Mouse (Mus musculus): ENCODE results near the gene Gmds.

Gene Gmds

DNA sequence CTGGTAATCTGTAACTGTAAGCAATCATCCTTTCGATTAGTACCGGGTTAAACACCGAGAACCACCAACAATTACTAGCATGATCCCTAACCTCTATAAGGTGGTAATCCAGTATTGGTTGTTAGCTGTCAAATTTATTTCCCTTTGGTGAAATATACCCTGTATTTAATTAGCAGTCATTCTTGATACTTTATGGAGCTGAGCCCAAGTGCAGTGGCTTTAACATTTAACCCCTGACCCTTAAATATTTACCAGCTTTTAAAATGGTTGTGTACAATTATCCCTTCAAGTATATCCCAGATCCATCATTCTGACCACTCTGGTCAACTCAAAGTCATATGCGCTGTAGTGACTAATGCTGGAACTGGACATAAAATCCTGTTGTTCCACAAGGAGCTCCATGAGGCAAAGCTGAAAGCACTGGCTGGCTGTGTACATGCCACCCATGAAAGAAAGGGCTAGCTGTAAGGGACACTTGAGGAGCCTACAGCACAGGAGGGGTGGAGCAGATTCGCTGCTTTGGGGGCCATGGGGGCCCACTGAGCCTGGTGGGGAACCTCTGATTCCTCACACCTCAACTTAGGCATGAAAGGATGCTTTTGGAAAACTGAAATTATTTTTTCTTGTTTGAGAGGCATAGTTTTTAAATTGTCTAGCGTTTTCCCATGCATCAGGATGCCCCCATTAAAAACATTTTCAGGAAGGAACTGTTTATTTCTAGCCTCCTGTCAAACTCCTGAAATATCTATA is 312.1 kb downstream of the Gmds start:
- DNase-seq, result no peak

DNA sequence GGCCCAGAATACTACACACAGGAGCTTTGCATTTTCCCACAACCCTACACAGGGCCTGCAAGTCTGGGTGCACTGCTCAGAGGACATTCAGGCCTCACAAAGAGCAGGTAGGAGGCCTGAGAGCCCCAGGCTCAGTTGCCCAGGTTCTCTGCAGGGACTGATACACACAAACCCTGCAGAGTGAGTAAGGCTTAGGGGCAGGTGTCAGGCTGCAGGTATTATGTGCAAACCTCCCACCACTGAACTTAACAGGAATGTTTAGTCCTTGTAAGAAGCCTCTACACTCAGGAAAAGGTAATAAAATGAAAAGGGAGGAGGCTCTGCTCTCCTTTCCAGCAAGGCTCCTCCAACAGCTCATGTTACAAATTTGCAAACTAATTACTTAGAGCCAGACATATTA is 313.7 kb downstream of the Gmds start:
- no peak for DNase-seq

DNA sequence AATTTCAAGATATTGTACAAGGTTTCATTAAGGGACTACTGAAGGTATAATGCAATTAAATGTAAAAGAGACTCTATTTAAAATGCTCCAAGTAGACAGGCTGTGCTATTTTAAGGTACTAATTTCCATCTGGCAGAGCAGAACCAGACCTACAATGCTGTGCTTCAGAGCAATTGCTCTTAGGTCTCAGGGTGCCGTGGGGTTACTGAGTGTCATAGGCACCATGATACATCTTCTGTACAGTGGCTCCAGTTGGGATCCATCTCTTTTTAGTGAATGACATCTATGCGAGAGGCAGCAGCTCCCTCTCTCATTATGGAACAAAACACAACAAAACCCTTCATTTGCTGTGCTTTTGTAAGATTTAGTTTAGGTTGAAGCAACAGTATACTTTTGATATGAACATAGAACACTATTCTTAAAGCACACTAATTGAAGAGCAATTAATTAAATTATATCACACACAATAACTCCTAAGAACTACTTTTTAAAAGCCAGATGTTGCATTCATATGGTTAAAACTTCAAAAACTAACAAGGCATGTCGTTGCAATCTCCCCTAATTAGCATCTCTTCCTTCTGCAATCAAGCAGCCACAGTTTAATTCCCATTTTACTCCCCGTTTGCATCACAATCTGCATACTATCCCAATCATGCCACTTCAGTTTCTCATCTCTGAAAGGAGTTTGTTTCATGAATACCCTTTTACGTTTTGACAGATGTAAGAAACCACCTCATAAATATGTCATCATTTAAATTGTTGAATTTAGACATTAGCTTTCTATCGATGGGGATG is 317.9 kb downstream of the Gmds start:
- DNase-seq, result no peak

DNA sequence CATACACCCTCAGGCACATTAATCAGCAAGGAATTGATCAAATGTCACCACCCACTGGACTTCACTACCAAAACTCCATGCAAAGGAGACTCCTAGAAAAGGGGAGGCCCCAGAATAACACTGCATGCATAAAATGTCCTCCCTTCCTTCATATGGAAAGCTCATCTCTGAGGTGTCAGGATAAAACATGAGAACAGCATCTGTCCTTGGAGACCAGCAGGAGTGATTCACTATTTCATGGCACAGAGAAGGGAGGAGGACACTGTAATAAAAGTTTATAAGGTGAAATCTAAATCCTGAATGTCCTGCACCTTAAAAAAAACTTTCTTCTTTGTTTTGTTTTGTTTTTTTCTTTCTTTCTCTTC is 319.3 kb downstream of the Gmds start:
- no peak for DNase-seq

DNA sequence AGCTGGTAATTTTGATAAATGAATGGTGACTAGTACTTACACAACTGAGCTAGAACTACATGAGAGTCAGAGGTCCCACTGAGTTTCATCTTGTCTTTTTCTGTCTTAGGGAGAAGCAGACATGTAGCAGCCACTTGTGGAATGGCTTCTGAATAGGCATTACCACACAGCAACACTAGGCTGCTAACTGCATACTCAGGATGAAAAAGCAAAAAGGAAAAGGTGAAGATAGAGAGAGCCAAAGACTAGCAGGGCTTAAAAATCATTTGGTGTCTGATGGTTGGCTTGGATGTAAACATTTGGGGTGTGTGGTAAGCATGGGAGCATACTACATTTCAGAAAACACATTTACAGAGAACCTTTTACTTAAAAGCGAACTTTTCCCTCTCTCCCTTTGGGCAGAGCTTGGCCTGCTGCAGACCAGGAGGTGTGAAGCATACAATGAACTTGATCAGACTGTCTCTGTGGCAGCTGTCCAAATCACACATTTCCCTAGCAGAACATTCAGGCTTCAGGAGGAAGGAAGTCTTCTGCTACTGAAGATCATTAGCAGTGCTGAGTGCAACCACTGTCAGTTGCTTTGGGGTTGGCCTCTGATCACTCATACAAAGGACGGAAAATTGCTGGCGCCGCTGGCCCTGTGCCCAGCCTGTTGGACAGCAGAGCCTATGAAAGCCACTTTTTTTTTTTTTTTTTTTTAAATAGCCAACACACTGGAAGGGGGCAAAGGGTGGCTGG is 319.9 kb downstream of the Gmds start:
- DNase-seq, result peak; percentile 90

DNA sequence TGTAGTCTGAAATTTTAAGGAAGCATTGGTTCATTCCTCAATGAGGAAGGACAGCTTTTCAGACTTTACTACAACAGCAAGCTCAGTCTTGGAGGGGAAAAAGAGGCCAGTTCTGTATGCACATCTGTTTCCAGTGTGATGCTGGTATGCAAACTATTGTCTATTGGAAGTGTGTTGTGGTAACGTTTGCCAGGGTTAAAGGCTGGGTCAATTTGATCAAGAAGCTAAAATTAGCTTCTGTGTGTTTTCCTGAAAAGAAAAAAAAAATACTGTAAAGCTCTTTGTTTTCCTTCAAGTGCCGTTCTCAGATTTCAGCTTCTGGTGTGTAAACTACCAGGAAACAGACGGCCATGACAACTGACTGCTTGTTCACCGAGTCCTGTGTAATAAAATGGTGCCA is 329.7 kb downstream of the Gmds start:
- peak; percentile 2 for DNase-seq

DNA sequence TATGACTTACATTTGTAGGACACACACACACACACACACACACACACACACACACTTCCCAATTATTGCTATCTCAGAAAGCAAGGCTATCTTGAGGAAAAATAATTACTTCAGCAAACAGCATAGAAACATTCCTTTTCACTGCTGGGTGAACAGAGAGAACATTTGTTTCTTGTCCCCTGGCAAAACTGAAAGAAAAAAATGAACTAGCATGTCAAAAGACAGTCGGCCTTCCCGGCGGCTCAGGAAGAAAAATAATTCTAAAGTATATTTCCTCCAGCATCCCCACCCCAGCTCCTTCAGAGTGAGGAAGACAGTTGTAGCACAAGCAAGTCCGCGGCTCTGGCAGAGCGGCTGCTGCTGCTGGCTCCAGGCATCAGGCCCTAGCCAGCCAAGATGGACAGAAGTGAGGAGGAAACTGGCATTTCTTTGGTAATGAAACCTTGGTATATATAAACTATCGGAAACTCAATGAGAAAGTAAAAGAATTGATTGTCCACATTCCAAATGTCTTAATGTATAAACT is 330.4 kb downstream of the Gmds start:
- DNase-seq, result peak; percentile 3

DNA sequence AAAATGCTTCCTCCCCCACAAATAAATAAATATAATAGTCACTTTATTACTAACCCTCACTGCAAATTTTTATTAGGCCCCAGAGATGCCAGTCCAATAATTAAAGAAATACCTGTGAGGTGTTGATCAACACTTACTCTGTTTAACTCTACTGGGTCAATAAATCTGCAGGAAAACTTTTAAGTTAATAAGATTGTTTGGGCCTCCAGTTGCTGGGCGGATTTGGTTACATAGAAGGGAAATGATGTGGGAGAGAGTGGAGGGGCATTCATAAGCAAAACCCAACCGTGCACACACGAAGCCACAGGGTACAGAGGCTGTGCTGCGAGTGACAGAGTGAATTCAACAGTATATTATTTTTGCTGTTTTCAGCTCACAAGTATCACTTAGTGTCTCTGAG is 345.1 kb downstream of the Gmds start:
- no peak for DNase-seq

DNA sequence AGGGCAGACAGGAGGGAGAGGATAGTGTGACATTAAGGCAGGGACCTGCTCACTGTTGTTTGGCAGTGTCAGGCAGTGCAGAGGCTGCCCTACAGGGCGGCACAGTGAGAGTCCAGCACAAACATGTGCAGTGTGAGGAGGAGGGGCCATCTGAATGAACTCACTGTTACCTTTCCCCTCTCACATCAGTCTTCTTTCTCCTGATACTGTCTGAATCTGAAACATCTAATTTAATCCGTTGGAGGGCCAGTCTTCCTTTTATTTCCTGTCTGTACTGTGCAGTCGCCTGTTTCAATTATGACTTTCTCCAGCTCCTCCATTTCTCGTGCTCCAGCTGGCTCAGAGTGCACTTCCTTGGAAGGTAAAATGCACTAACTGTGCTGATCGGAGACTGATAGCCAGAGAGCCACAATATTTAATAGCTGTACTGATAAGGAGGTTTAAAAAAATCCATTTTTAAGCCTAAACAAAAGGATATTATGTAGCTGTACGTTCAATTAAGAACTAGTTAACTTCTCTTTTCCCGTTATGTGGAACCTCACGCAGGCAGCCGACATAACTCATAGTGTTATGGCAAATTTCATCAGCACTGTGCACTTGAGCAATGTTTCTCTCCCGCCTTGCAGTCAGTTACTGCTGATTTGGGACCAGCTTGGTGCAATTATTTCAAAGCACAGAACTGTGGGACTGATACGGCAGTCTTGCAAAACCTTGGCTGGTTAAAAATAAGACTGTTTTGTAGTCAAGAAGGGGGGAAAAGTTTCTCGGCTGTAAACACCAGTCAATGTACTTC is 345.9 kb downstream of the Gmds start:
- DNase-seq, result peak; percentile 14

DNA sequence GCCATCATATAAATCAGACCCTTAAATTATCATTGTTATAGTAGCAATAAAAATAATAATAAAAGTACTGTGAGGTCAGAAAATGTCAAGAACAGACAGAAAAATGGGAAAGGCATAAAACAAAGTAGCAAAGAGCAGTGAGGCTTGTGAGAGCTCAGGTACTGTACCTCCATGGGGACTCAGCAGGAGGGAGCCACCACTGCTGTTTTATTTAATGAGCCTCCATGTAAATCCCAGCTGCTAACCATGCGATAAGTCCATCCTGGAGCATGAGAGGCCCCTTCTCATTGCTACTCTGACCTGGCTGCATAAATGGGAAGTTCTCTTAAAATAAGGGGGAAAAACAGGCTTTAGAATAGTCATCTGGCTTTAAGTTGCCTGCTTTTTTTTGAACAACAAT is 357.3 kb downstream of the Gmds start:
- no peak for DNase-seq

DNA sequence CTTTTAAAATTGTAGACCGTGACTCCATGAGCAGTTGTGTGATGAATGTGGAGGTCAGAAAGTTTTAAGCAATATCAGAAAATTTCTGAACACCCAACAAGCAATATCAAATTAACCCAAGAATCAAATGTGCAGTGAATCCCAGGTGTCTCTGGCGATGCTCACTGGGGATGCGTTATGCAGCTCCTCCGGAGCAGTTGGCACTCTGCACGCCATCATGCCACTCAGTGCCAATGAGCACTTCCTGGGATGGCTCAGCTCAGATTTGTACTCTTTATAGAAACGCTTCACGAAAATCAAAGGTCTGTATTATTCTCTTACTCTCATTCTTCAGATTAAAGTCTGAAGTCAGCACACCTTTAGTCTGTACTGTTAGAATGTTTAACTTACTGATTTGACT is 360.4 kb downstream of the Gmds start:
- no peak for DNase-seq

DNA sequence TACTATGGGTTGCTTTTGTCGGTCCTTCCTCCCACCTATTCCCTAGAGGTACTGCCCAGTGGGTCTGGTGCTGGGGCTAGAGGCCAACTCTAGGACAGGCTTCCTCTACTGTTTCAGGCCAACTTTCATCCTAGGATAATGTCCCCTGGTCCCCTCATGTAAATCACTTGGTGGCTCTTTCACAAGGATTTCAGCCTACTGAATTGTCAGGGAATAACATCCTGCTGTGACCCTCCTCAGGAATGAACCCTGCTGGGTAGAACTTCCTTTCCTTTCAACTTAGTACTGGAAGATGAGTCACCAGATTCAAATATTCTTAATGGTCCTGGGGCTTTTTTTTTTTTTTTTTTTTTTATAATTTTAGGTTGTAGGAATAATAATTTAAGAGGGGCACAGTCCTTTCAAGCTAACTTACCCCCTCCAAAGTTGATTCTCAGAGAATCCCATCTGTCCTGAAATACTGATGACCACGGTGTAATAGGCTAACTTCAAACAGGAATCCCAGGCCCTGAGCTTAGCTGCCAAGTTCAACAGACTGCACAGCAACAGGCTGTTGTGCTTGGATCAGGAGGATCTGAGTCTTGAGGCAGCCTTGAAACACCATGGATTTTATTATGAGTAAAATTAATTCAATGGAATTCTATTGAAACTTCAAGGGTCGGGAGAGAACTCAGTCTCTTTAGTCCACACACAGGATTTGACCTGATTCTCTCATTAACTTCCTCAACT is 363.6 kb downstream of the Gmds start:
- no peak for DNase-seq

DNA sequence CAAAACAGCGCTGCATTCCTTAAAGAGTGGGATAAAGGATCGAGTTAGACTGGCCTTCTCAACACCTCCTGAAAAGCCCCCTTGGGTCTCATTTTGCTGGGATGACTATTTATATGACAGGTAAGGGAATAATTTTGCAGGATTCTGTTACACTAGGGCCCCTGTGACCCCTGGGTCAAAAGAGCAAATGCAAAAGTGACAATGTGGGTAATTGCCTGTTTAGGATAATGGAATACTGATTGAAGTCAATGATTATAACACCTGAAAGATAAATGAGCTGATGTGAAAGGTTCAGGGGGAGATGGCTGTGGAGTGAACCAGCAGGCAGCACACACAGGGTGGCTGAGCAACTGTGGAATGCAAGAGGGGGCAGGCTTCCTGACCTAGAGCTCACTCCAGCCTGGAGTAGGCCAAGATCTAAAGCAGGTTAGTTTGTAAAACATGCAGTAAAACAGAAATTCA is 367.5 kb downstream of the Gmds start:
- no peak for DNase-seq

DNA sequence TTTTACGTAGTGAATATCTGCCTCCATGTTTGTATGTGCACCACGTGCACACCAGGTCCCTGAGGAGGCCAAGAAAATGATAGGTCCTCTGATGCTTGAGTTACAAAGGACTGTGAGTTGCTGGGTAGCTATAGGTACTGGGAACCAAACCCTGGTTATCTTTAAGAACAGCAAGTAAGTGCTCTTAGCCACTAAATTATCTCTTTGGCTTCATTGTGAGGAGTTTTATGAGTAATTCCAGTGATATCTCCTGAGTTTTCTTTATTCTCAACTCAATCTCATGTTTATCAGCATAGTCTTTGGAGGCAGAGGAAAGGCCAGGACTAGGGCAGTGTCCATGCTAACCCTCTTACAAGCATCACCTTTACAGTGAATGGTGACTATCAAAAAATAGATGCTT is 370.3 kb downstream of the Gmds start:
- DNase-seq, result no peak

DNA sequence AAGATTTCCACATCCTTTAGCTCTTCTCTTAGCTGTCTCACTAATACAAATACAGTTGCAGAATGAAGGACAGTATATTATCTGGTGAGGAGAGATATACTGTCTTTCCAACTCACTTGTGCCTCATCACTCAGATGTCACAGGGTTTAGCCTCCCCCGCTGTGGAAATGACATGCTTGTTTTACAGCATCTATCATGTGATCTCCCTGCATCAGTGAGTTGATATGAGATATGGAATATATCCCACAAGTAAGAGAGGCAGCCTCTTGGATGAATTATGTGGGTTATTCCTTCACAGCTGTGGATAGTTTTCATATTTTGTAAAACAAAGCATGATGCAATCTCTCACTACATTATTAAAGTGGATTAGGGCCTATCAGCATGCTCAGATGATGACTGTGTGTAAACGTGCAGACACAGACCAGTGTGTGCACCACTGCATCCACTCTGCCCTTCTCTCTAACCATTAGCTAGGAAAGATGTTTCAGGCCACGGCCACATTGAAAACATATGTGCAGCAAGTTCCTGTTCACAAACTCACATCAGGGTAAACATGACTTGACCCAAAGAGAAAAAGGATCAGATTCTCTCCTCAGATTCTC is 371.5 kb downstream of the Gmds start:
- no peak for DNase-seq

DNA sequence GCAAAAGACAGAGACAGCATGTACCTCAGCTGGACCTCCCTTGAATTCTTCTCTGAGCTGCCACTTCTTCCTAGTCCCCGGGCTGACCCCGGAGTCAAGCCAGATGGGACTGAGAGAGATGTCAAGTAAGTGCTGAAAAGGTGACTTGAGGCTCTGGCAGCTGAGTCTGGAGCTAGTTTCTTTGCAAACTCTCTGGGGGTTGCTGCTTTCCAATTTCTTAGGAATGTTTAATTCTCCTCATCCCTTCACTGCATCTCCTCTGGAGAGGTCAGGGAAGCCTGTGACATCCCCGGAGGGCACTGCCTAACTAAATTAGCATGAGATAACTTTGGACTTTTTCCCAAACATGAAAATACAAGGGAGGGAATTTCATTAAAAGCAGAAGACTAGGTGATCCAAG is 378.0 kb downstream of the Gmds start:
- DNase-seq, result no peak

DNA sequence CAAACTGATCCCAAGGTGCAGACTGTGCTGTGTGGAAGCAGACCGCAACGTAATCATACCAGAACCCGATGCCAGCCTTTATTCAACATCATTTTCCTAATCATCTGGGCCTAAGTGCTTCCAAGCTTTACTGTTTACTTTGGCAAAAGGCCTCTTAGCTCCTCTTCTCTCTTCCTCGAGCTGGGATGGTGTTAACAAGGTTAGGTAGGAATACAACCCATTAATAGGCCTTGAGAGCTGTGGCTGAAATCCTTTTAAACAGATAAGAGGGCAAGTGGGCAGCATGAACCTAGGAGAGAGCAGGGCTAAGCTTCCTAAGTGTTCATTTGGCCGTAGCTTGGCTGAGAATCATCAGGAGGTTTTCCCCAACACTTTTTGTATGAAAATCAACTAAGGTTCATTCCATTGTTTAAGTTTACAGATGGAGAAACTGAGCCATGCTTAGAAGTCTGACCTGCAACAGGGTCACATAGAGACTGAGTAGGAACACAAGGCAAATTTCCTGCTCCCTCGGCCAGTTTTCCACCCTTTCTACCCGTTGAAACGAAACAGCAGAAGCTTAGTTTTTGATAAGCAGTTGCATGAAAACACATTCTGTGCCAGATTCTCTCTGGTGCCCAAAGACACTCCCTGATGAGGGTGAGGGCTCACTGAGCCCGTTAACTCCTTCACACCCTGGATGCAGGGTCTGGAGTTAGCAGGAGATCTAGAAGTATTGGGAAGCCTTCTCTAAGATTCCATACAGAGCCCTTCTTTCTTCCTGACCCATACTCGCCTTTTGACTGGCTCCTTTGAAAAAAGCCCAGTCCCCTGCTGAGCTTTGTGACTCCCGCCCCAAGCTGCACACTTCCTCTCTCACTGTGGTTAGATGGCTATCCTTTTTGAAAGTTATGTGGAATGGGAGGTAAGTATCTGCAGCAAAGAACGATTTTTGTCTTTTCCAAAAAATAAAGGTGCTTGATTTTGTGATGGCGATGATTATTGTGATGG is 379.9 kb downstream of the Gmds start:
- DNase-seq, result no peak

DNA sequence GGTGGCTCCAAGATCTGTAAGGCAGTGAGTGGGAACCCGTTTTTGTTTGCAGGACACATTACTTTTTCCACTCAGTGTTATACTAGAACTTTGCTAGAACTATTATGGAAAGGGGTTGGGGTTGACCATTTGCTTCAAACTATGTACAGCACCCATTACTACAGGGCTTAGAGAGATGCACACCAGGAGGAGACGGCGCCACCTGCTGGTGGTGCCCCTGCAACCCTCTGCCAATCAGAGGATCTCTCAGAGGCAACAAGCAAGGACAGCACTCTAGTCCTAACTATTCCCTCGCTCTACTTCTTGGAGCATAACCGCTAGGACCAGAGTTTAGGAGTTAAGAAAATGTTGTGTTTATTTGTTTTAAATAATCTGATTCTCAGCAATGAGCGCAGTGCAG is 382.0 kb downstream of the Gmds start:
- peak; percentile 48 for DNase-seq

DNA sequence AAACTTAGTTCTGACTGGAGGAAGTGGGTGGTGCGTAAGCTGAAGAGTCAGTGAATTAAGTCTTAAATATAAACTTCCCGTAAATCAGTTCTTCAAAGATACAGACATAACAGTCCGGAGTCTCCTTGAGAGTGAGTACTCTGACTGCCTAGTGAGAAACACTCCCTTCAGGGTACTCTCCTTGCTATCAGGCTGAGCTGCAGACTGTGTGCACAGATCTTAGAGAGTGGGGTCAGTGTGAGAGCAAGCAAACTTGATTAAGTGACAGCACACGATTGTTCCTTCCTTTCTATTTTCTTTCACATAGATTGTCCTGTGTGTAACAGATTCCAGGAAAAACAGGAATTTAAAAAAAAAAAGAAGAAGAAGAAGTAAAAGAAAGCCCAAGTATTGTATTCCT is 382.4 kb downstream of the Gmds start:
- no peak for DNase-seq

DNA sequence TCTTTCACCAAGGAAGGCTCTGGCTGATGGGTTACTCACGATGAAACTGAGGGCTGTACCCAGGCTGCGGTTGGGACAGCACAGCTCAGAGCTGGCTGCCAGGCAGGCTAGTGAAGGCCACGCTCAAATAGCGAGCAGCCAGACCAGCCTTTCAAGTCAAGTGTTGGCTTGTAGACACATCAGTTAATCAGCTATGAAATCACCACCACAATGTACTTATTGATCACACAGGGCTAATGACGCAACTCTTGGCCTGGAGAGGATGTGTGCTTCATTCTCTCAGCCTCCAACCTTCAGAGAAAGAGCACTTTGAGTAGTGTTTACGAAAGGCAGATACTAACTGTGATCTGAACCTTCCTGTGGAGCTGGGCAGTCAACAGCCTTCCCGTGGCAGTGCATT is 383.4 kb downstream of the Gmds start:
- DNase-seq, result no peak
